Mouse (Mus musculus) myocyte (in vitro differentiated cells): Measurements from ENCODE around the gene Cep57.

Experiments used
- CEBPB ChIP-seq: IDR thresholded peaks from 2 replicates; pipeline ENCODE4 v1.6.1; 2011; ENCODE audit warnings: mild to moderate bottlenecking, moderate library complexity; ENCODE audit not compliant: poor library complexity, insufficient read depth, severe bottlenecking
- E2F4 ChIP-seq: IDR thresholded peaks from one replicate; pipeline ENCODE4 v1.6.1; 2011; ENCODE audit warnings: mild to moderate bottlenecking, control low read depth, moderate library complexity; ENCODE audit not compliant: insufficient read depth
- MAX ChIP-seq: IDR thresholded peaks from one replicate; pipeline ENCODE4 v1.6.1; 2011; ENCODE audit warnings: low read depth, mild to moderate bottlenecking, control low read depth
- MYOD1 ChIP-seq, 3 experiments: IDR thresholded peaks; one replicate each; pipeline ENCODE4 v1.6.1; 2011; ENCODE audit warnings: control low read depth in 2 of 3, low read depth in 2 of 3, mild to moderate bottlenecking in 2 of 3, moderate library complexity in 1 of 3; ENCODE audit not compliant: insufficient read length in 2 of 3, control insufficient read depth in 1 of 3
- MYOG ChIP-seq, 3 experiments: IDR thresholded peaks; one replicate each; pipeline ENCODE4 v1.6.1; 2011; ENCODE audit warnings: control low read depth in 2 of 3, low read depth in 2 of 3, mild to moderate bottlenecking in 2 of 3; ENCODE audit not compliant: insufficient read length in 2 of 3, control insufficient read depth in 1 of 3, insufficient read depth in 1 of 3
- POLR2A ChIP-seq: IDR thresholded peaks from one replicate; pipeline ENCODE4 v1.6.1; 2011; ENCODE audit warnings: low read depth, mild to moderate bottlenecking, control low read depth, moderate library complexity; ENCODE audit not compliant: insufficient read length
- POLR2AphosphoS2 ChIP-seq: IDR thresholded peaks from one replicate; pipeline ENCODE4 v1.6.1; 2011; ENCODE audit warnings: low read depth, control low read depth; ENCODE audit not compliant: insufficient read length
- REST ChIP-seq: IDR thresholded peaks from one replicate; pipeline ENCODE4 v1.6.1; 2011; ENCODE audit warnings: mild to moderate bottlenecking, control low read depth, moderate library complexity; ENCODE audit not compliant: insufficient read depth, insufficient read length
- SRF ChIP-seq: IDR thresholded peaks from one replicate; pipeline ENCODE4 v1.6.1; 2011; ENCODE audit warnings: low read depth; ENCODE audit not compliant: control insufficient read depth, insufficient read length
- TCF12 ChIP-seq: IDR thresholded peaks from one replicate; pipeline ENCODE4 v1.6.1; 2011; ENCODE audit warnings: mild to moderate bottlenecking, control low read depth; ENCODE audit not compliant: poor library complexity, insufficient read depth, severe bottlenecking
- TCF3 ChIP-seq: IDR thresholded peaks from one replicate; pipeline ENCODE4 v1.6.1; 2011; ENCODE audit warnings: low read depth, control low read depth; ENCODE audit not compliant: insufficient read length
- USF1 ChIP-seq: IDR thresholded peaks from one replicate; pipeline ENCODE4 v1.6.1; 2011; ENCODE audit warnings: low read depth, mild to moderate bottlenecking, control low read depth, moderate library complexity

- TF ChIP-seq POLR2A (peak; percentile 88), MAX (no peak), POLR2AphosphoS2 (peak; percentile 82), CEBPB (no peak), TCF3 (no peak), E2F4 (peak; percentile 96), MYOG (IDR thresholded peaks at IDR 0.05; ENCODE audit: control insufficient read depth in 1 of 3, insufficient read depth in 1 of 3, insufficient read length in 2 of 3, low read depth in 2 of 3) (no peak), USF1 (no peak), TCF12 (no peak), MYOD1 (IDR thresholded peaks at IDR 0.05; ENCODE audit: control insufficient read depth in 1 of 3, insufficient read length in 2 of 3, low read depth in 2 of 3) (no peak), REST (no peak), SRF (no peak)
Observed at GRCm38 (mm10) chr9:13827406-13828086, 639 bp upstream of the Cep57 start, which contains the start of gene Fam76b.
